Mouse (Mus musculus): ENCODE measurements at regions not wholly inside any gene's neighbourhood (a gene's known extent, or its start where the extent isn't known, plus 50 kb on each side); places are given as distances from the start of the nearest gene placed in this dataset.
"Not testable (repeated sequence)": the region's sequence is repeated elsewhere in the genome, so short reads cannot be mapped to it uniquely, and the experiment has no call there.

GRCm38 (mm10) chr7:64101679-64102078 is 52.0 kb upstream of the Trpm1 start:
- Histone ChIP-seq H3K4me2 (no peak overlapping the region), H3K27ac (no peak overlapping the region), H3K9me3 (no peaks in the 10 kb centered on the region), H3K4me3 (replicated peaks) (no peak overlapping the region), H3K27me3 (replicated peaks) (no peaks in the 10 kb centered on the region), H3K36me3 (no peaks in the 10 kb centered on the region), H3K4me1 (no peaks in the 10 kb centered on the region), H3K9ac (no peak overlapping the region)
- 84% methylated on average over 1 of the region's 1 CpGs for WGBS
- no peak for ATAC-seq (ENCODE audit: insufficient read depth, low FRiP score, low read depth)

GRCm38 (mm10) chr7:64099606-64100005 is 54.0 kb upstream of the Trpm1 start:
- H3K27ac ChIP-seq = no peak overlapping the region
- WGBS = 80% methylated on average over 3 of the region's 3 CpGs
- no peak overlapping the region for H3K4me3 ChIP-seq (replicated peaks)
- no peak for ATAC-seq (ENCODE audit: insufficient read depth, low FRiP score, low read depth)
- H3K4me2 ChIP-seq = no peak overlapping the region
- H3K4me1 ChIP-seq = no peaks in the 10 kb centered on the region
- H3K36me3 ChIP-seq = no peaks in the 10 kb centered on the region
- no peaks in the 10 kb centered on the region for H3K9me3 ChIP-seq
- H3K9ac ChIP-seq = no peak overlapping the region
- H3K27me3 ChIP-seq (replicated peaks) = no peaks in the 10 kb centered on the region

GRCm38 (mm10) chr7:64090067-64090466 is 63.6 kb upstream of the Trpm1 start:
- Histone ChIP-seq H3K27me3 (replicated peaks) (no peaks in the 10 kb centered on the region), H3K36me3 (no peaks in the 10 kb centered on the region), H3K9ac (no peak overlapping the region), H3K9me3 (no peaks in the 10 kb centered on the region), H3K27ac (no peak overlapping the region), H3K4me1 (no peaks in the 10 kb centered on the region), H3K4me2 (no peak overlapping the region), H3K4me3 (replicated peaks) (no peak overlapping the region)
- WGBS = 80% methylated on average over 1 of the region's 1 CpGs
- no peak for ATAC-seq (ENCODE audit: insufficient read depth, low FRiP score, low read depth)

GRCm38 (mm10) chr7:64089034-64089433 is 64.6 kb upstream of the Trpm1 start:
- H3K27ac ChIP-seq = no peak overlapping the region
- H3K4me3 ChIP-seq (replicated peaks) = no peak overlapping the region
- 81% methylated on average over 5 of the region's 5 CpGs for WGBS
- H3K9ac ChIP-seq = no peak overlapping the region
- no peaks in the 10 kb centered on the region for H3K4me1 ChIP-seq
- no peaks in the 10 kb centered on the region for H3K36me3 ChIP-seq
- H3K4me2 ChIP-seq = no peak overlapping the region
- ATAC-seq (ENCODE audit: insufficient read depth, low FRiP score, low read depth) = no peak
- no peaks in the 10 kb centered on the region for H3K27me3 ChIP-seq (replicated peaks)
- no peaks in the 10 kb centered on the region for H3K9me3 ChIP-seq

- not testable (repeated sequence) for H3K27ac ChIP-seq; H3K36me3 ChIP-seq; ATAC-seq (ENCODE audit: insufficient read depth, low FRiP score, low read depth); H3K4me2 ChIP-seq; H3K4me1 ChIP-seq; H3K9me3 ChIP-seq; H3K27me3 ChIP-seq (replicated peaks); H3K4me3 ChIP-seq (replicated peaks); H3K9ac ChIP-seq
- WGBS = 58% methylated on average over 1 of the region's 1 CpGs
These were observed 69.7 kb upstream of the Trpm1 start for GRCm38 (mm10) chr7:64083978-64084377.

GRCm38 (mm10) chr7:64082651-64083050 is 71.0 kb upstream of the Trpm1 start:
- Histone ChIP-seq H3K9ac (no peak overlapping the region), H3K9me3 (no peaks in the 10 kb centered on the region), H3K27me3 (replicated peaks) (no peaks in the 10 kb centered on the region), H3K36me3 (no peaks in the 10 kb centered on the region), H3K27ac (no peak overlapping the region), H3K4me3 (replicated peaks) (no peak overlapping the region), H3K4me2 (no peak overlapping the region), H3K4me1 (no peaks in the 10 kb centered on the region)
- WGBS = 79% methylated on average over 5 of the region's 5 CpGs
- no peak for ATAC-seq (ENCODE audit: insufficient read depth, low FRiP score, low read depth)

- H3K9ac ChIP-seq = no peak overlapping the region
- H3K4me3 ChIP-seq (replicated peaks) = no peak overlapping the region
- H3K27me3 ChIP-seq (replicated peaks) = no peaks in the 10 kb centered on the region
- H3K27ac ChIP-seq = no peak overlapping the region
- H3K9me3 ChIP-seq = no peaks in the 10 kb centered on the region
- 80% methylated on average over 3 of the region's 3 CpGs for WGBS
- no peaks in the 10 kb centered on the region for H3K4me1 ChIP-seq
- H3K36me3 ChIP-seq = no peaks in the 10 kb centered on the region
- H3K4me2 ChIP-seq = no peak overlapping the region
- no peak for ATAC-seq (ENCODE audit: insufficient read depth, low FRiP score, low read depth)
These were observed 71.4 kb upstream of the Trpm1 start for GRCm38 (mm10) chr7:64082201-64082600.

- ATAC-seq (ENCODE audit: insufficient read depth, low FRiP score, low read depth) = no peak
- H3K36me3 ChIP-seq = no peaks in the 10 kb centered on the region
- H3K4me3 ChIP-seq (replicated peaks) = no peak overlapping the region
- WGBS = 64% methylated on average over 2 of the region's 2 CpGs
- no peaks in the 10 kb centered on the region for H3K9me3 ChIP-seq
- no peak overlapping the region for H3K9ac ChIP-seq
- H3K27ac ChIP-seq = no peak overlapping the region
- no peaks in the 10 kb centered on the region for H3K4me1 ChIP-seq
- H3K4me2 ChIP-seq = no peak overlapping the region
- H3K27me3 ChIP-seq (replicated peaks) = no peaks in the 10 kb centered on the region
These were observed 72.0 kb upstream of the Trpm1 start for GRCm38 (mm10) chr7:64081618-64082017.

- WGBS = 84% methylated on average over 2 of the region's 2 CpGs
- H3K27ac ChIP-seq = no peak overlapping the region
- H3K9me3 ChIP-seq = no peaks in the 10 kb centered on the region
- H3K36me3 ChIP-seq = no peaks in the 10 kb centered on the region
- no peak for ATAC-seq (ENCODE audit: insufficient read depth, low FRiP score, low read depth)
- H3K4me1 ChIP-seq = no peaks in the 10 kb centered on the region
- H3K4me2 ChIP-seq = no peak overlapping the region
- no peaks in the 10 kb centered on the region for H3K27me3 ChIP-seq (replicated peaks)
- no peak overlapping the region for H3K9ac ChIP-seq
- no peak overlapping the region for H3K4me3 ChIP-seq (replicated peaks)
These were observed 72.6 kb upstream of the Trpm1 start for GRCm38 (mm10) chr7:64081019-64081418.

- Histone ChIP-seq H3K4me2 (no peak overlapping the region), H3K9ac (no peak overlapping the region), H3K4me3 (replicated peaks) (no peak overlapping the region), H3K27me3 (replicated peaks) (no peaks in the 10 kb centered on the region), H3K36me3 (no peaks in the 10 kb centered on the region), H3K27ac (no peak overlapping the region), H3K4me1 (no peaks in the 10 kb centered on the region), H3K9me3 (no peaks in the 10 kb centered on the region)
- 85% methylated on average over 3 of the region's 3 CpGs for WGBS
- ATAC-seq (ENCODE audit: insufficient read depth, low FRiP score, low read depth) = no peak
These were observed 74.3 kb upstream of the Trpm1 start for GRCm38 (mm10) chr7:64079301-64079700.

- Histone ChIP-seq H3K9me3 (no peaks in the 10 kb centered on the region), H3K27me3 (replicated peaks) (no peaks in the 10 kb centered on the region), H3K4me1 (no peaks in the 10 kb centered on the region), H3K27ac (no peak overlapping the region), H3K4me2 (no peak overlapping the region), H3K36me3 (no peaks in the 10 kb centered on the region), H3K9ac (no peak overlapping the region), H3K4me3 (replicated peaks) (no peak overlapping the region)
- no peak for ATAC-seq (ENCODE audit: insufficient read depth, low FRiP score, low read depth)
- WGBS = 64% methylated on average over 1 of the region's 1 CpGs
These were observed 75.0 kb upstream of the Trpm1 start for GRCm38 (mm10) chr7:64078646-64079045.

- H3K4me3 ChIP-seq (replicated peaks) = no peak overlapping the region
- no peak for ATAC-seq (ENCODE audit: insufficient read depth, low FRiP score, low read depth)
- 69% methylated on average over 4 of the region's 4 CpGs for WGBS
These were observed 76.1 kb upstream of the Trpm1 start for GRCm38 (mm10) chr7:64077526-64077925.

GRCm38 (mm10) chr7:64076764-64077360 is 76.8 kb upstream of the Trpm1 start:
- Histone ChIP-seq H3K9ac (no peak overlapping the region), H3K4me1 (no peaks in the 10 kb centered on the region), H3K4me3 (replicated peaks) (no peak overlapping the region), H3K36me3 (no peaks in the 10 kb centered on the region), H3K27ac (no peak overlapping the region), H3K27me3 (replicated peaks) (no peaks in the 10 kb centered on the region), H3K4me2 (no peak overlapping the region), H3K9me3 (no peaks in the 10 kb centered on the region)
- no peak for ATAC-seq (ENCODE audit: insufficient read depth, low FRiP score, low read depth)
- 86% methylated on average over 4 of the region's 4 CpGs for WGBS

More at GRCm38 (mm10) chr7:64077526-64077925, 76.1 kb upstream of the Trpm1 start:
- no peak overlapping the region for H3K27ac ChIP-seq
- no peaks in the 10 kb centered on the region for H3K27me3 ChIP-seq (replicated peaks)
- H3K9ac ChIP-seq = no peak overlapping the region
- H3K4me1 ChIP-seq = no peaks in the 10 kb centered on the region
- no peak overlapping the region for H3K4me2 ChIP-seq
- no peaks in the 10 kb centered on the region for H3K9me3 ChIP-seq
- no peaks in the 10 kb centered on the region for H3K36me3 ChIP-seq

Measured in stomach, embryonic 15.5 days (tissue).